Mouse (Mus musculus) heart, adult 2 months (tissue): ENCODE data around the gene Klk7.

Source experiments
- CTCF ChIP-seq: fragments of 200-600 bp; IDR thresholded peaks from 2 replicates; pipeline ENCODE4 v1.8.1; 2022; ENCODE audit warnings: antibody characterized with exemption, mild to moderate bottlenecking, moderate library complexity
- EP300 ChIP-seq: fragments of 200-500 bp; IDR thresholded peaks from 2 replicates; pipeline ENCODE4 v1.6.1; 2011; ENCODE audit warnings: low read depth, low read length, control low read depth; ENCODE audit not compliant: insufficient read depth
- POLR2A ChIP-seq: fragments of 200-500 bp; IDR thresholded peaks from 2 replicates; pipeline ENCODE4 v1.6.1; 2011; ENCODE audit warnings: mild to moderate bottlenecking, low read depth, low read length, control low read depth; ENCODE audit not compliant: insufficient read depth

GRCm38 (mm10) chr7:43770701-43771100, 40.4 kb upstream of the Klk7 start:
- no peak for TF ChIP-seq POLR2A
- TF ChIP-seq CTCF = no peak
- TF ChIP-seq EP300 = no peak
